Mouse (Mus musculus): ENCODE results near the gene Gm5751.

DNA sequence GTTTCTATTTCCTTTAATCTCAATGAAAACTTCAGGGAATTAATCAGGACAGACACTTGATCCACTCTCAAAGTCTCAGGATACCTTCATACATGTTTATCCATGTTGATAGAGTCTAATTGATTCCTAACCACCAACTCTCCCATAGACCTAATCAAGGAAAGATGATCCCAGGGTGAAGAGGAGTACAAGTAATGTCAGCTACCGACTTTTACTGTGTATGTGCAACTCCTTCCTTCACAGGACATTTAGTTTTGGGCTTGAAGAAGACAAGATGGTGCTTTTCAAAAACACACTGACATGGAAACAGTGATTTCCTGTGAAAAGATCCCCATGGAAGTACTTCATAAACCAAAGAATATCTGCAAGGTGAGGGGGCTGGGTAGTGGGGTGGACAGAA lies 30.4 kb upstream of the Gm5751 start, which contains the start of gene Gm6592:
- TF ChIP-seq MAX (IDR thresholded peaks at IDR 0.05; ENCODE audit: low read length) (no peak), CTCF (IDR thresholded peaks at IDR 0.05 in 2 of 3, conservative IDR thresholded peaks at IDR 0.05 in 1 of 3; ENCODE audit: control insufficient read depth in 1 of 3, insufficient read depth in 1 of 3, low read depth in 2 of 3, low read length in 3 of 3, poor library complexity in 1 of 3, severe bottlenecking in 1 of 3) (no peak), ELF1 (IDR thresholded peaks at IDR 0.05; ENCODE audit: low read depth, low read length) (no peak), POLR2A (IDR thresholded peaks at IDR 0.05; ENCODE audit: control insufficient read depth in 1 of 2, insufficient read depth in 1 of 2, low read depth in 1 of 2, low read length in 2 of 2, poor library complexity in 1 of 2) (no peak), MYB (IDR thresholded peaks at IDR 0.05; ENCODE audit: low read depth, low read length) (no peak), MAFK (IDR thresholded peaks at IDR 0.05; ENCODE audit: borderline replicate concordance, low read depth, low read length) (no peak), EP300 (IDR thresholded peaks at IDR 0.05; ENCODE audit: low read depth in 1 of 2, low read length in 2 of 2) (no peak), NRF1 (IDR thresholded peaks at IDR 0.05; ENCODE audit: insufficient read depth, low read depth, low read length, poor library complexity, severe bottlenecking) (no peak), TAL1 (IDR thresholded peaks at IDR 0.05; ENCODE audit: low read length) (no peak), SIN3A (IDR thresholded peaks at IDR 0.05; ENCODE audit: low read length) (no peak), ZMIZ1 (IDR thresholded peaks at IDR 0.05; ENCODE audit: low read depth, low read length) (no peak), RAD21 (IDR thresholded peaks at IDR 0.05; ENCODE audit: low read depth, low read length) (no peak)

All from MEL (cell line).